Mouse (Mus musculus): Measurements from ENCODE around the gene Cel.

DNA sequence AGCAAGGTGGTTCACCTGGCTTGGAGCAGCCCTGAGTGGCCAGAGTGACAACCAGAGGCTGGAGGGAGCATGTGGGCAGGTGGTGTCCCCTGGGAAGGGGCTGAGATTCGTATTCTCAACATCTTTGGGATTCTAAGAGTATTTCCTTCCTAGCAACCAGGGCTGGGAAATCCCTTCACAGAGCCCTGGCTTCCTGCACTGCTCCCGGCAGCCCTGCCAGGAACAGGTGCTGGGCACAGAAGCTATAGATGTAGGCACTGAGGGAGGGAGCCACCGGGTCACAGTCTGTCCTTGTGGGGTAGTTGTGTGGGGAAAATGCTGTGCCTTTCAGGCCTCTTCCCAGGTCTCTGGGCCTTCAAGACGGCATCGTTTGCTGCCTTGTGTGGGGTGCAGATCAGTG, 42.6 kb downstream of the Cel start:
- TF ChIP-seq POLR2A (IDR thresholded peaks at IDR 0.05; ENCODE audit: insufficient read depth, low read depth, low read length) = no peak
- no peak for TF ChIP-seq CTCF (IDR thresholded peaks at IDR 0.05; ENCODE audit: insufficient read depth, low read depth, low read length)

All from olfactory bulb, adult 2 months (tissue).